Mouse (Mus musculus): Measurements from ENCODE around the gene Lsm6.

Lsm6 gene

DNA sequence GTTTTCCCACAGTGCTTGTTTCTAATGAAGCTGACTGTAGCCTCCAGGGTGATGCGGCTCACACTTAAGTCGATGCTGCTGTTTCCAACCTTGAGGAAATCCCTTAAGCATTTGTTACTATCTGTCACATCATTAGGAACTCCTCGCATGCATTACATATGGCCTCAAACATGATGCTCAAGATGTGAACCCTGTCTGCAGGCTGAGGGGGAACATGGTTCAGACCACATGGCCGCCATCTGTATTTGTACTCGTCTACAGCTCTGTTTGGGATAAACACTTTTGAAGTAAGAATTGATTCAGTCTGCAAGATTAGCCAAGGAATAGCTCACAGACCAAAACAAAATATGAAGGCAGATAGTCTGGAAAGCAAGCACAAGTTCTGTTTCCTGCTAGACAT, 14.9 kb downstream of the Lsm6 start:
- no peak for DNase-seq (ENCODE audit: low spot score in 2 of 2)

DNA sequence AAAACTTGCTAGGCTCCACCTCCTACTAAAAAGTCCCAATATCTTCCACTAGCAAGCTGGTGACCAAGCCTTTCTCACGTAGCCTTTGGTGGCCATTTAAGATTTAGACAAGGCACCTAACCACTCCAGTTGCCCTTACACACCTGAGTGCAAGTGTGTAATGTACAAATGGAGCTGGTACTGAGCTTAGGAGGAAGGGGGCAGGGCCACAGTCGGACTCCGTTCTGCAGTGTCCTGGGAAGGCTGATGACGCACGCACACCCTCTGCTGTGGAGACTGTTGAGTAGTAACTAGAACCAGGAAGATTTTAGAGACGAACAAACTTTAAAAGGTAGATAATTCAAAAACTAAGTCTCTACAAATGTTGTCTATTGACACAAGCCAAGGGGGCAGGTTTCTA, 19.7 kb downstream of the Lsm6 start:
- DNase-seq (ENCODE audit: low spot score in 2 of 2): no peak

DNA sequence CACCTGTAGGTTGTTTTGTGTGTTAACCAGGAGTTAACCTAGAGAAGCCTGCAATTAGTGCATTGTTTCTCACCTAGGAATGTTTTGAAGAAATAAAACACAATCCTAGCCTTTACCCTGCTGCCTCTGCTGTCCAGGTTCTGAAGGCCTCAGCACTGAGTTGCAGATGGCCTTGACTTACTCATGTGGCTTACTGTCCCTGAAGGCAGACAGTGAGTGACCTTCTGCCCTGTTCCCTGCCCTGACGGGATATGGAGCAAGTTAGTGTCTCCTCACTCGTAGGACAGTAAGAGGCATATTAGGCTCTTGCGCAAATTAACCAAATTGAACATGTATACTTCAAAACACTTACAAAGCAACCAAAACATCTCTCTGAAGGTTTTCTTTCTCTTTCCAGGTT, 22.3 kb downstream of the Lsm6 start:
- no peak for DNase-seq (ENCODE audit: low spot score in 2 of 2)

DNA sequence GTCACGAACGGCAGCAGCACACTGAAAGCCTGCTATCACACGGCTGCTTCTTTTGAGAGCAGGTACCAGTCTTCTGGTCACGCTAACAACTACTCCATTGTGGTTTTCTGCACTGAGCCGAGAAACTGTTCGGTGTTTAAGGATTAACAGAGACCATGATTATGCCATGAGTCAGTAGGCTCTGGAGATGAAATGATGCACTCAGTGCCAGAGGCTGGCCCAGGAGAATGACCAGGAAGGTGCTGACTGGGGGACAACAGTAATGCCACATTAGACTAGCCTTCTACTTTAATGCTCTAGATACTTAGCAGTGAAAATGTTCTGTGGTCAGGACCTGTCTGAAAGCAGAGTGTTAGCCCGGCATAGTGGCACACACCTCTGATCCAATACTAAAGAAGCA, 23.0 kb downstream of the Lsm6 start:
- no peak for DNase-seq (ENCODE audit: low spot score in 2 of 2)

DNA sequence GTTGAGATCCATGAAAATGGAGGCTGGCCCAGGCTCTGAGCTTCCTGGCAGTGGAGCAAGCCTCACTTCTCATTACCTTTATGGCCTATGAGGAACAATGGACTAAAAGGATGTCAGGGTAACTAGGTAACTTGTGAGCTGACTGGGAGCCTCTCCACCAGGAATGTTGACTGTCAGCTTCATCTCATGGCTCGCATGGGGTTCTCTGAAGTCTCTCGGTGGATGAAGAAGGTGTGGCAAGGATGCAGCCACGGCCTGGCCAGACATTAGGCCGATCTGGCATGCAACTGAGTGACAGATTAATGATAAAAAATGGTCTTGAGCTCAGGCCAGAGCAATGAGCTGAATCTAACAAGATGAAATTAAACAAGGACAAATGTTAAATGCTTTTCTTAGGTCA, 27.7 kb downstream of the Lsm6 start:
- no peak for DNase-seq (ENCODE audit: low spot score in 2 of 2)

DNA sequence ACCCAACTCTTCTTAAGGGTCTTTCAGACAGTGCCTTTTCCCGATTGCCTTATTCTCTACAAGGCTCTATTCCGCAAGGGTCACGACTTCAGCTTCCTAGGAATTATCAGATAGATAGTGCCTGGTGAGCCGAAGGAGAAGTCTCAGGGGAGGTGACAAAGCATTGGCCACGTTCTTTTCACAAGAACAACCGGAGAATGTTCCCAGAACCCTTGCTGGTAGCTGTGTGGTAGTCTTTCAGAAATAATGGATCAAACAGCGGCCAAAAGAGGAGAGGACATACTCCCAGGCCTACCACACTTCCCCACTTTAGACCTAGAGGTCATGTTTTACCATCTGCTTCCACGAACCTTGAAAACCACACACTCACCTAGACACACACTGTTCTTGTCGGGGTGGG, 44.1 kb downstream of the Lsm6 start:
- DNase-seq (ENCODE audit: low spot score in 2 of 2): no peak

DNA sequence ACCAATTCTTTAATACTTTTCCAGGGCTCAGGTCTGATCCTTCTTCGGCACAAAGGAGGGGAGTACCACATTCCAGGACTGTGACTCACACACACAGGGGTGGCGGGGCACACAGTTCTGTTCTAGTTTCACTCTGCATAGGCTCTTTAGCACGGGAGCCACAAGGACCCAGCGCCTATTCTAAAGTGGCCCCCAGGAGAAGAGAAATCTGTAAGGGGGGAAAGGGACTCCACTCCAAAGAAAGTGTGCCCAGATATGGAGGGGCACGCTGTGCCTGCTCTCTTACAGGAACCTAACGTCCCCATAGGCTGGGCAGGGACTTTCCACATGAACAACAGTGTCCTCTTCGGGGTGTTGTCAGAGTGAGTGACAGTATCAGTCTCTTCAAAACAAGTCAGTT, 49.7 kb downstream of the Lsm6 start:
- DNase-seq (ENCODE audit: low spot score in 2 of 2): no peak

DNA sequence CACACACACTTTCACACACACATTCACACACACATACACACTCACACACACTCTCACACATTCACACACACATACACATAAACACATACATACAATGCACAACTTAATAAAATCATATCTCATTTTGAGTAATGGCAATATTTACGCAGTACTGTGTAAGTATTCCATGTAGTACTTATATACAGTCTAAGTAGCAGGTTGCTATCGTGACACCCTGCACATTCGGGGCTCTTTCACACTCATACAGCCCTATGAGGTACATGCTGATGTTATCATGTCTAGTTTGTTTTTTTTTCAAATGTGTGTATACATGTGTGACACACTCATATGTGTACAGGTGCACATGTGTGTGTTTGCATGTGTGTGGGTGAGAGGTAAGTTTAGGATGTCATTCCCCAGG, 50.4 kb downstream of the Lsm6 start:
- no peak for DNase-seq (ENCODE audit: low spot score in 2 of 2)

DNA sequence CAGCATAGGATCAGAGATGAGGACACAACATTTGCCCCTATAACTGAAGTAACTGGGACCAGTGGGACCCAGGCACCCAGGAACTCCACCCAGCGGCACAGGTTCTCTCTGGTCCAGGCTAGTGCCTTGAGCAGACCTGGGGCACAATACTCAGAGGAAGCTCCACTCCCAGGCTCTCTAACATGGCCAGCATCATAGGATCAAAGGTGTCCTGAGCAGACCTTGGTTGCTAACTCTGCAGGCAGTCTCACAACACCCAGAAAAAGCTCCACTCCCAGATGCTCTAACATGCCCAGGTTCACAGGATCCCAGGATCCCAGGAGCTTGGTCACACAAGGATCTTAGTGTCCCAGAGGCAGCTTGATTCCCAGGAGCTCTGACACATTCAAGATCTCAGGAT, 55.4 kb downstream of the Lsm6 start:
- DNase-seq (ENCODE audit: low spot score in 2 of 2): no peak

DNA sequence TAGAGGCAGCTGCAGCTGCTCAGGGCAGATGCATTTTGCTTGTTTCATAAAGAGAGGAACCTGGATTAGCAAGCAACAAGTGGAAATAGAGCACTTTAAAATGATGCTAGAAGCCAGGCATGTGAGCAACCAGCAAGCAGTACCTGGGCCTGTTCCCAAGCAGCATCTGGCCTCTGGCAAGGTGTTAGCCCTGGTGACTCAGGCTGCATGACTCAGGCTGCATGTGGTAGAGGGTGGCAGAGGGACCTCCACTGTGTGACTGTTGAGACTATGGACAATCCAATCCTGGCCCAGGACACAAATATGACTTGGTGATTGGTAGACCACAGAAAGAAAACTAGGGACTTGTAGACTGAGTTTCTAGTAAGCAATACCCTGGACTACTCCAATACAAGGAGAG, 56.0 kb downstream of the Lsm6 start:
- no peak for DNase-seq (ENCODE audit: low spot score in 2 of 2)

DNA sequence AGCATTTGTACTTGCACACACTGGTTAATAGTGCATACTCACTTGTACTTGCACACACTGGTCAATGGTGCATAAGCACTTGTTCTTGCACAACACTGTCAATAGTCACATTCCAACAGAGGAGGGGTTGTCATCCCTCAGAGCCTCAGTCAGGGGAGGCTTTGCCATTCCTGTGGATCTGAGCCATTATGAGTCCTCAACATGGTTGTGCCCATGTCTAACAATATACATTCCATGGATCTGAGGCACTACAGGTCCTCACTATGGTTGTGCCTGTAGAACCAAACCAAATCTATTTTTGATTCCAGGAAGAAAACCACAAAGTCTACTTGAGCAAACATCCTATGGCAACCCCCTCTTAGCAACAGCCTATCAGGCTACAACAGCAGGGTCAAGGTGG, 61.8 kb downstream of the Lsm6 start:
- no peak for DNase-seq (ENCODE audit: low spot score in 2 of 2)

DNA sequence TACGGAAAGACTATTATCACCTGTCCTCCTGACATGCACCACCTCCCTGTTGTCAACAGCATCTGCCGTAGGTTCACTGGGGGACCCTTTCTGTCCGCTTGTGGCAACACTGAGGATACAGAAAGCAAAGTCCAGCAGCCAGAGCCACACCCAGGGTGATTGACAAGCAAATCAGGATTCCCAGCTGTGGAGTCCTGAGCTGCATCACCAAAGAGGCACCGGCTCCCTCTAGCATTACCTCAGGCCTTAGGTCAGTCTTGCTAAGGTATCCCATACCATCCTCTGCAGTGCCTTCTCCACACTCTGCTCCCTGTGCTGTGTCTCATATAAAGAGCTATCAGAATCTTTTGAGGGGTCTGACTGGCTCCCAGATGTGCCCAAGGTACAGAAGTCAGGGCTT, 66.0 kb downstream of the Lsm6 start:
- no peak for DNase-seq (ENCODE audit: low spot score in 2 of 2)
